ENCODE assay signal across 19 mouse cellular contexts in genomic region chr6:57365866-57366265, GRCm38 (mm10). TPM values are rescaled to one million over a fixed set of nuclear protein-coding genes. Genes with fewer than 3 reads are reported as not detected.
"Had no signal": no experiment of that assay in that cellular context is flagged by ENCODE, and none has a peak within 500 bp of the region (broad histone marks: within the 10 kb centered on the region; RNA-seq: fewer than 3 reads in every experiment).

No protein-coding gene starts in this region.

RNA-seq across cellular contexts. Expression of gene Vmn1r17, which starts 2.3 kb away (rescaled TPM):
- polyA plus RNA-seq: cortical plate, adult 2 months; embryonic facial prominence, embryonic 10.5 days; embryonic facial prominence, embryonic 11.5 days; embryonic facial prominence, embryonic 12.5 days; embryonic facial prominence, embryonic 13.5 days; embryonic facial prominence, embryonic 14.5 days; embryonic facial prominence, embryonic 15.5 days; erythroblast, embryonic 14.5 days; forebrain, embryonic 10.5 days; forebrain, embryonic 11.5 days; forebrain, embryonic 12.5 days; forebrain, embryonic 13.5 days; forebrain, embryonic 14.5 days; forebrain, embryonic 15.5 days; forebrain, embryonic 16.5 days; forebrain, postnatal 0 days; frontal cortex, adult 2 months; gonadal fat pad, adult 2 months; heart, adult 2 months had no signal

RNA-seq across cellular contexts. Expression of gene Vmn1r18, which starts 29.7 kb away (rescaled TPM):
- polyA plus RNA-seq: cortical plate, adult 2 months; embryonic facial prominence, embryonic 10.5 days; embryonic facial prominence, embryonic 11.5 days; embryonic facial prominence, embryonic 12.5 days; embryonic facial prominence, embryonic 13.5 days; embryonic facial prominence, embryonic 14.5 days; embryonic facial prominence, embryonic 15.5 days; forebrain, embryonic 10.5 days; forebrain, embryonic 11.5 days; forebrain, embryonic 12.5 days; forebrain, embryonic 13.5 days; forebrain, embryonic 14.5 days; forebrain, embryonic 15.5 days; forebrain, embryonic 16.5 days; forebrain, postnatal 0 days; frontal cortex, adult 2 months; gonadal fat pad, adult 2 months; heart, adult 2 months had no signal

RNA-seq across cellular contexts. Expression of gene Vmn1r16, which starts 36.6 kb away (rescaled TPM):
- polyA plus RNA-seq: cortical plate, adult 2 months; embryonic facial prominence, embryonic 10.5 days; embryonic facial prominence, embryonic 11.5 days; embryonic facial prominence, embryonic 12.5 days; embryonic facial prominence, embryonic 13.5 days; embryonic facial prominence, embryonic 14.5 days; embryonic facial prominence, embryonic 15.5 days; erythroblast, embryonic 14.5 days; forebrain, embryonic 10.5 days; forebrain, embryonic 11.5 days; forebrain, embryonic 12.5 days; forebrain, embryonic 13.5 days; forebrain, embryonic 14.5 days; forebrain, embryonic 15.5 days; forebrain, embryonic 16.5 days; forebrain, postnatal 0 days; frontal cortex, adult 2 months; gonadal fat pad, adult 2 months; heart, adult 2 months had no signal

RNA-seq across cellular contexts. Expression of gene Vmn1r19, which starts 37.7 kb away (rescaled TPM):
- polyA plus RNA-seq: cortical plate, adult 2 months; embryonic facial prominence, embryonic 10.5 days; embryonic facial prominence, embryonic 11.5 days; embryonic facial prominence, embryonic 12.5 days; embryonic facial prominence, embryonic 13.5 days; embryonic facial prominence, embryonic 14.5 days; embryonic facial prominence, embryonic 15.5 days; erythroblast, embryonic 14.5 days; forebrain, embryonic 10.5 days; forebrain, embryonic 11.5 days; forebrain, embryonic 12.5 days; forebrain, embryonic 13.5 days; forebrain, embryonic 14.5 days; forebrain, embryonic 15.5 days; forebrain, embryonic 16.5 days; forebrain, postnatal 0 days; frontal cortex, adult 2 months; gonadal fat pad, adult 2 months; heart, adult 2 months had no signal
